Mouse (Mus musculus) liver, postnatal 0 days (tissue): ENCODE results near the gene Krt20.

Source experiments
- CTCF ChIP-seq: sonication (generic); IDR thresholded peaks from 2 replicates; pipeline ENCODE4 v1.5.1; 2016; ENCODE audit warnings: antibody characterized with exemption, low read depth
- EP300 ChIP-seq: IDR thresholded peaks from 2 replicates; pipeline ENCODE4 v1.6.1; 2016; ENCODE audit warnings: antibody characterized with exemption, low read depth, mild to moderate bottlenecking

DNA sequence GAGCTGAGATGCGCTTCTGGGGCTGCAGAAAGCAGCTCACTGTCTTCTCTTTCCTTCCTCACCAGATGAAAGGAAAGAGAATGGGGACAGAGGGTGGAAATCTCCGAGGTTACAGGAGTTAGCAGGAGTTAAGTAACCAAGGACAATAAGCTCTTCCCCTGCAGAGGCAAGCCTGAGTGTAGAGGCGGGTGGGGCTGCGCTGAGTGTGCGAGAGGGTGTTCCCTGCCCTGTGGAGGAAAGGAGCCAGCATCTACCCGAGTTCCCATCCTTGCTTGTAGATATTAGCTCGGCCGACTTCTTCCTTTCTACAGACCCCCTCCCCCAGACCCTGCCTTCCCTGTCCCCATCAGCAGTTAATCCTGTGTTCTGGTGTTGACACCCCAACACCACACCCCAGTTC lies 39.1 kb downstream of the Krt20 start:
- TF ChIP-seq CTCF = no peak
- TF ChIP-seq EP300 = no peak
